Mouse (Mus musculus) liver, adult 2 months (tissue): Measurements from ENCODE around the gene Fgfr1op. TPM values are rescaled to one million over a fixed set of nuclear protein-coding genes. Genes with fewer than 3 reads are reported as not detected.
"Not testable (repeated sequence)": the region's sequence is repeated elsewhere in the genome, so short reads cannot be mapped to it uniquely, and the experiment has no call there.

Experiments used
- DNase-seq: peaks from one replicate; pipeline ENCODE4 v3.0.0-alpha.2; 2011; ENCODE audit warnings: low read depth, low spot score; ENCODE audit errors: extremely low read depth
- H3K27ac ChIP-seq: fragments of 200-500 bp; replicated peaks from 2 replicates; pipeline ENCODE4 v1.5.1; 2012; ENCODE audit warnings: low read depth, mild to moderate bottlenecking, control low read depth, inconsistent platforms, low read length; ENCODE audit not compliant: insufficient read depth
- H3K27me3 ChIP-seq: fragments of 200-500 bp; 2 replicates; pipeline ENCODE4 v1.6.1; 2012; ENCODE audit warnings: mild to moderate bottlenecking, moderate library complexity, low read length, inconsistent platforms; ENCODE audit not compliant: control insufficient read depth, insufficient read depth
- H3K36me3 ChIP-seq: fragments of 200-500 bp; 2 replicates; pipeline ENCODE4 v1.6.1; 2012; ENCODE audit warnings: low read length, inconsistent platforms; ENCODE audit not compliant: control insufficient read depth, insufficient read depth
- H3K4me1 ChIP-seq: fragments of 200-500 bp; 2 replicates; pipeline ENCODE4 v1.6.1; 2011; ENCODE audit warnings: low read length; ENCODE audit not compliant: control insufficient read depth, insufficient read depth
- H3K4me3 ChIP-seq: fragments of 200-500 bp; 2 replicates; pipeline ENCODE4 v1.5.1; 2011; ENCODE audit warnings: low read depth, mild to moderate bottlenecking, control low read depth, low read length, moderate library complexity; ENCODE audit not compliant: insufficient read depth
- H3K79me2 ChIP-seq: fragments of 200-500 bp; 2 replicates; pipeline ENCODE4 v1.6.1; 2012; ENCODE audit warnings: inconsistent platforms, mild to moderate bottlenecking, low read length, moderate library complexity; ENCODE audit not compliant: control insufficient read depth, insufficient read depth
- H3K9ac ChIP-seq: fragments of 200-500 bp; 2 replicates; pipeline ENCODE4 v1.6.1; 2012; ENCODE audit warnings: low read depth, mild to moderate bottlenecking, control low read depth, inconsistent platforms, low read length
- WGBS: fragments of 180-500 bp; shearing (Covaris S2); methylation state at CpG from one replicate; pipeline ENCODE4 v1.1.7; 2018; 5-methylcytosine and 5-hydroxymethylcytosine counted together
- polyA plus RNA-seq: library from polyadenylated mRNA; depleted of rRNA; stranded (reverse); fragments of >200 nt; gene quantifications from 2 replicates; pipeline ENCODE4 v1.2.3, GENCODE M21; 2012; rRNA removed
- total RNA-seq: library from RNA; depleted of rRNA; stranded (reverse); fragments of >200 nt; gene quantifications from 2 replicates; pipeline ENCODE4 v1.2.3, GENCODE M21; 2014; rRNA removed

Gene Fgfr1op
- total RNA-seq (10.5 TPM in 2 replicates), polyA plus RNA-seq (1.8 and 2.1 TPM in 2 replicates)

- peak; percentile 33 for DNase-seq
- not testable (repeated sequence) for H3K36me3 ChIP-seq, H3K79me2 ChIP-seq, H3K4me1 ChIP-seq, H3K27me3 ChIP-seq
- peak within 1 kb of the TSS; percentile 93 for H3K9ac ChIP-seq
- WGBS = 2% methylated on average over 23 of the region's 55 CpGs
- peak within 1 kb of the TSS; percentile 92 for H3K4me3 ChIP-seq
- H3K27ac ChIP-seq = peak within 1 kb of the TSS; percentile 83
Measured at GRCm38 (mm10) chr17:8164701-8165607, at the start of gene Fgfr1op. TSS of gene Fgfr1op (plus strand) at chr17:8165501.

GRCm38 (mm10) chr17:8116378-8116777 is 48.9 kb upstream of the Fgfr1op start:
- H3K36me3 ChIP-seq, H3K4me1 ChIP-seq, DNase-seq, H3K79me2 ChIP-seq, H3K4me3 ChIP-seq, H3K9ac ChIP-seq, H3K27ac ChIP-seq, H3K27me3 ChIP-seq: not testable (repeated sequence)
- 61% methylated on average over 6 of the region's 11 CpGs for WGBS

- WGBS = no CpG with 5 or more reads among the region's 6 CpGs
- H3K4me1 ChIP-seq, DNase-seq: not testable (repeated sequence)
Measured at GRCm38 (mm10) chr17:8116928-8117327, 48.4 kb upstream of the Fgfr1op start.

GRCm38 (mm10) chr17:8122974-8123373 is 42.3 kb upstream of the Fgfr1op start:
- DNase-seq = not testable (repeated sequence)
- no CpG with 5 or more reads among the region's 3 CpGs for WGBS

More at GRCm38 (mm10) chr17:8116928-8117327, 48.4 kb upstream of the Fgfr1op start:
- H3K27me3 ChIP-seq, H3K27ac ChIP-seq, H3K79me2 ChIP-seq, H3K9ac ChIP-seq, H3K36me3 ChIP-seq, H3K4me3 ChIP-seq: not testable (repeated sequence)

GRCm38 (mm10) chr17:8124586-8124985 is 40.7 kb upstream of the Fgfr1op start:
- not testable (repeated sequence) for H3K4me1 ChIP-seq, H3K9ac ChIP-seq, DNase-seq, H3K36me3 ChIP-seq, H3K4me3 ChIP-seq, H3K27ac ChIP-seq, H3K79me2 ChIP-seq, H3K27me3 ChIP-seq
- WGBS = 92% methylated on average over 2 of the region's 6 CpGs

More at GRCm38 (mm10) chr17:8122974-8123373, 42.3 kb upstream of the Fgfr1op start:
- not testable (repeated sequence) for H3K9ac ChIP-seq, H3K4me1 ChIP-seq, H3K36me3 ChIP-seq, H3K27me3 ChIP-seq, H3K4me3 ChIP-seq, H3K27ac ChIP-seq, H3K79me2 ChIP-seq

GRCm38 (mm10) chr17:8128326-8128993 is 36.8 kb upstream of the Fgfr1op start:
- WGBS = 50% methylated on average over 2 of the region's 7 CpGs

GRCm38 (mm10) chr17:8129578-8129977 is 35.7 kb upstream of the Fgfr1op start:
- H3K4me3 ChIP-seq, DNase-seq, H3K27me3 ChIP-seq, H3K79me2 ChIP-seq, H3K36me3 ChIP-seq, H3K27ac ChIP-seq, H3K4me1 ChIP-seq, H3K9ac ChIP-seq: not testable (repeated sequence)
- 85% methylated on average over 9 of the region's 9 CpGs for WGBS

More at GRCm38 (mm10) chr17:8128326-8128993, 36.8 kb upstream of the Fgfr1op start:
- not testable (repeated sequence) for H3K27me3 ChIP-seq, H3K9ac ChIP-seq, DNase-seq, H3K4me1 ChIP-seq, H3K27ac ChIP-seq, H3K36me3 ChIP-seq, H3K4me3 ChIP-seq, H3K79me2 ChIP-seq

GRCm38 (mm10) chr17:8130849-8131248 is 34.5 kb upstream of the Fgfr1op start:
- H3K27ac ChIP-seq, H3K4me3 ChIP-seq, H3K4me1 ChIP-seq, DNase-seq, H3K79me2 ChIP-seq, H3K36me3 ChIP-seq, H3K27me3 ChIP-seq, H3K9ac ChIP-seq: not testable (repeated sequence)
- WGBS = no CpG with 5 or more reads among the region's 6 CpGs

- 83% methylated on average over 5 of the region's 5 CpGs for WGBS
- H3K4me3 ChIP-seq = not testable (repeated sequence)
Measured at GRCm38 (mm10) chr17:8138116-8138515, 27.2 kb upstream of the Fgfr1op start.

More at GRCm38 (mm10) chr17:8138116-8138515, 27.2 kb upstream of the Fgfr1op start:
- H3K27ac ChIP-seq, H3K27me3 ChIP-seq, H3K79me2 ChIP-seq, DNase-seq, H3K9ac ChIP-seq, H3K4me1 ChIP-seq, H3K36me3 ChIP-seq: not testable (repeated sequence)
